Mouse (Mus musculus) limb, embryonic 12.5 days (tissue): ENCODE data around the gene Acad8. TPM values are rescaled to one million over a fixed set of nuclear protein-coding genes. Genes with fewer than 3 reads are reported as not detected.

Source experiments
- ATAC-seq: fragments of 200-750 bp; cut with Nextera tagmentation; 2 replicates; pipeline ENCODE4 v1.8.0; 2017; ENCODE audit warnings: low read depth, moderate TSS enrichment; ENCODE audit not compliant: insufficient number of reproducible peaks, insufficient read depth, low FRiP score, low TSS enrichment
- H3K27ac ChIP-seq: fragments of 300-500 bp; sonication (generic); 2 replicates; pipeline ENCODE4 v1.5.1; 2016; ENCODE audit warnings: mild to moderate bottlenecking, moderate library complexity
- H3K27me3 ChIP-seq: fragments of 300-500 bp; sonication (generic); 2 replicates; pipeline ENCODE4 v1.6.1; 2016; ENCODE audit warnings: mild to moderate bottlenecking, moderate library complexity
- H3K36me3 ChIP-seq: fragments of 300-500 bp; sonication (generic); 2 replicates; pipeline ENCODE4 v1.6.1; 2016; ENCODE audit warnings: mild to moderate bottlenecking, moderate library complexity
- H3K4me1 ChIP-seq: fragments of 300-500 bp; sonication (generic); replicated peaks from 2 replicates; pipeline ENCODE4 v1.6.1; 2016
- H3K4me2 ChIP-seq: fragments of 300-500 bp; sonication (generic); 2 replicates; pipeline ENCODE4 v1.6.1; 2016; ENCODE audit warnings: mild to moderate bottlenecking, moderate library complexity
- H3K4me3 ChIP-seq: fragments of 300-500 bp; sonication (generic); replicated peaks from 2 replicates; pipeline ENCODE4 v1.5.1; 2016; ENCODE audit warnings: mild to moderate bottlenecking
- H3K9ac ChIP-seq: fragments of 300-500 bp; sonication (generic); replicated peaks from 2 replicates; pipeline ENCODE4 v1.6.1; 2016; ENCODE audit warnings: mild to moderate bottlenecking, moderate library complexity
- H3K9me3 ChIP-seq: fragments of 300-500 bp; sonication (generic); 2 replicates; pipeline ENCODE4 v1.6.1; 2016; ENCODE audit warnings: mild to moderate bottlenecking, moderate library complexity
- WGBS: fragments of 180-500 bp; shearing (Covaris S2); methylation state at CpG from one replicate; pipeline ENCODE4 v1.1.7; 2016; 5-methylcytosine and 5-hydroxymethylcytosine counted together
- polyA plus RNA-seq: library from polyadenylated mRNA; unstranded; fragments of >200 nt; fragmentation: Nextera tagmentation; extraction: Ambion mirVana; gene quantifications from 2 replicates; pipeline ENCODE4 v1.2.1, GENCODE M21; 2016

Gene Acad8
- polyA plus RNA-seq, 1 experiment from 2014 or later: 51.2 TPM

DNA sequence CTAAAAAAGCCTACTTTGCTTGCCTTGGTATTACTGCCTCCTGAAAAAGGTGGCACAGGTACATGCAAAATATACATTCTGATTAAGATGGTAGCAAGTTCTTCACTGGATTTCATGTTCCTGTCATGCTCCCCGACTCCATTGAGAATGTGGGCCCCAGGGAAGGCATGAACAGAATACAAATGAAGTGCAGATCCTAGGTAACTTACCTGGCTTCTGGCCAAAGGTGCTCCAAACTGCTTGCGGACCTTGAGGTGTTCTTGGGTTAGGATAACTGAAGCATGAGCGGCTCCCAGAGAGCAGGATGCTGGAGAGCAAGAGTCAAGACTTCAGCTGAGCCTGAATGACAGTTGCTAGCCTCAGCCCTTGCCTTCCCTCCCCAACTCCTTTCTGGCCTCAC lies 20.6 kb downstream of the Acad8 start:
- Histone ChIP-seq H3K27me3 (no peaks in the 10 kb centered on the region), H3K9me3 (no peaks in the 10 kb centered on the region), H3K9ac (no peak overlapping the region), H3K36me3 (peaks cover 70% of the 10 kb centered on the region), H3K4me1 (no peaks in the 10 kb centered on the region), H3K4me2 (no peak overlapping the region), H3K4me3 (no peak overlapping the region), H3K27ac (no peak overlapping the region)
- ATAC-seq: no peak
- 92% methylated on average over 3 of the region's 3 CpGs for WGBS

GRCm38 (mm10) chr9:26977754-26978153 lies 21.6 kb downstream of the Acad8 start:
- no peak overlapping the region for H3K27ac ChIP-seq
- H3K4me1 ChIP-seq: no peaks in the 10 kb centered on the region
- WGBS: 90% methylated on average over 9 of the region's 9 CpGs
- H3K27me3 ChIP-seq: no peaks in the 10 kb centered on the region
- no peak overlapping the region for H3K4me3 ChIP-seq
- H3K9ac ChIP-seq: no peak overlapping the region
- peaks cover 73% of the 10 kb centered on the region for H3K36me3 ChIP-seq
- no peak for ATAC-seq
- H3K9me3 ChIP-seq: no peaks in the 10 kb centered on the region
- no peak overlapping the region for H3K4me2 ChIP-seq

DNA sequence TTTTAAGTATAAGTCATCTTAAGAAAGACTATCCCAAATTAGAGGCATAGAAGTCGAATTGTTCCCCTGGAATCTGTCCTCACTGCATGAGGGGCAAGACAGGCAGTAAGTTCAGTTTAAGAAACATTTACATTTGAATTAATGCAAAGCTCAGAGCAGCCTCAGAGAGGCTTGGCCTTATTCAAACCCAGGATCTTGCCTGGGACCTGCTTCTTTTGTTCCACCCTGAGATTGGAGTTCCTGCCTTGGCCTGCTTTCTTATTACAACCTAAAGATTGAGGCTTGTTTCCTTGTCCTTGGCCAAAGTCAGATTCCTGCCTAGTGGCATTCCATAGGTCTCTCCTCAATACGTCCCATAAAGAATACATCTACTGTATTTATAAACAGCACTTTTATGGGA lies 51.6 kb downstream of the Acad8 start:
- Histone ChIP-seq H3K4me1 (no peaks in the 10 kb centered on the region), H3K27me3 (no peaks in the 10 kb centered on the region), H3K9me3 (peaks cover 18% of the 10 kb centered on the region; the same call in 1 of the 2 replicates), H3K4me2 (no peak overlapping the region), H3K36me3 (no peaks in the 10 kb centered on the region), H3K9ac (no peak overlapping the region), H3K4me3 (no peak overlapping the region), H3K27ac (no peak overlapping the region)
- WGBS: 81% methylated on average over 2 of the region's 2 CpGs
- no peak for ATAC-seq

- 0 out of 2 replicates have a peak, but pooled peaks cover 9% of the 10 kb centered on the region for H3K4me1 ChIP-seq
- H3K4me3 ChIP-seq: no peak overlapping the region
- H3K4me2 ChIP-seq: no peak overlapping the region
- H3K27ac ChIP-seq: no peak overlapping the region
- H3K27me3 ChIP-seq: no peaks in the 10 kb centered on the region
- WGBS: 56% methylated on average over 3 of the region's 3 CpGs
- no peaks in the 10 kb centered on the region for H3K36me3 ChIP-seq
- ATAC-seq: no peak
- no peaks in the 10 kb centered on the region for H3K9me3 ChIP-seq
- H3K9ac ChIP-seq: no peak overlapping the region
These were observed 75.2 kb downstream of the Acad8 start for GRCm38 (mm10) chr9:26924146-26924545.

Other genes with a start within 250 kb of the Acad8 start
- gene Glb1l2, start 193.1 kb downstream of the Acad8 start, polyA plus RNA-seq: 4.5 and 4.7 TPM in 2 replicates
- not detected in 2 replicates for gene Glb1l3, start 138.7 kb downstream of the Acad8 start, polyA plus RNA-seq
- not detected in 2 replicates for gene Gm1110, start 76.5 kb downstream of the Acad8 start, polyA plus RNA-seq
- 167 and 173 TPM in 2 replicates for gene Thyn1, start 144 bp upstream of the Acad8 start, polyA plus RNA-seq
- 44.0 and 45.4 TPM in 2 replicates for gene Vps26b, start 30.5 kb upstream of the Acad8 start, polyA plus RNA-seq
- gene Ncapd3, start 30.6 kb upstream of the Acad8 start, polyA plus RNA-seq: 36.4 and 36.6 TPM in 2 replicates
- gene Jam3, start 155.9 kb upstream of the Acad8 start, polyA plus RNA-seq: 127 and 131 TPM in 2 replicates